Mouse (Mus musculus) intestine, postnatal 0 days (tissue): ENCODE results near the gene Dok7. TPM values are rescaled to one million over a fixed set of nuclear protein-coding genes. Genes with fewer than 3 reads are reported as not detected.

Experiments used
- ATAC-seq: fragments of 200-750 bp; cut with Nextera tagmentation; 2 replicates; pipeline ENCODE4 v1.8.0; 2017; ENCODE audit warnings: mild to moderate bottlenecking, moderate TSS enrichment, moderate library complexity
- H3K27ac ChIP-seq: fragments of 300-500 bp; sonication (generic); 2 replicates; pipeline ENCODE4 v1.5.1; 2014; ENCODE audit warnings: mild to moderate bottlenecking, low read depth, low read length, moderate library complexity
- H3K27me3 ChIP-seq: fragments of 300-500 bp; sonication (generic); replicated peaks from 2 replicates; pipeline ENCODE4 v1.6.1; 2014; ENCODE audit warnings: low read length, mixed read lengths; ENCODE audit not compliant: control insufficient read depth, insufficient read depth
- H3K36me3 ChIP-seq: fragments of 300-500 bp; sonication (generic); 2 replicates; pipeline ENCODE4 v1.6.1; 2014; ENCODE audit warnings: mild to moderate bottlenecking, moderate library complexity; ENCODE audit not compliant: control insufficient read depth, insufficient read depth
- H3K4me1 ChIP-seq: fragments of 300-500 bp; sonication (generic); replicated peaks from 2 replicates; pipeline ENCODE4 v1.6.1; 2014; ENCODE audit warnings: antibody characterized with exemption, low read length, mixed read lengths; ENCODE audit not compliant: control insufficient read depth, insufficient read depth
- H3K4me2 ChIP-seq: fragments of 300-500 bp; sonication (generic); replicated peaks from 2 replicates; pipeline ENCODE4 v1.6.1; 2014; ENCODE audit warnings: low read depth, mild to moderate bottlenecking, moderate library complexity
- H3K4me3 ChIP-seq: fragments of 300-500 bp; sonication (generic); 2 replicates; pipeline ENCODE4 v1.5.1; 2014; ENCODE audit warnings: low read depth, low read length
- H3K9ac ChIP-seq: fragments of 300-500 bp; sonication (generic); 2 replicates; pipeline ENCODE4 v1.6.1; 2014; ENCODE audit warnings: mild to moderate bottlenecking, low read depth, low read length
- H3K9me3 ChIP-seq: fragments of 300-500 bp; sonication (generic); 2 replicates; pipeline ENCODE4 v1.6.1; 2016; ENCODE audit warnings: mixed run types; ENCODE audit not compliant: control insufficient read depth
- CTCF ChIP-seq: sonication (generic); IDR thresholded peaks from 2 replicates; pipeline ENCODE4 v1.5.1; 2016; ENCODE audit warnings: low read depth, mild to moderate bottlenecking, control low read depth, antibody characterized with exemption, moderate library complexity
- WGBS: fragments of 180-500 bp; shearing (Covaris S2); extraction: QIAGEN DNeasy Blood & Tissue Kit; methylation state at CpG from one replicate; pipeline ENCODE4 v1.1.7; 2014; 5-methylcytosine and 5-hydroxymethylcytosine counted together
- polyA plus RNA-seq: library from polyadenylated mRNA; unstranded; fragments of >200 nt; fragmentation: Nextera tagmentation; extraction: Ambion mirVana; gene quantifications from 2 replicates; pipeline ENCODE4 v1.2.1, GENCODE M21; 2015

The Dok7 gene
- polyA plus RNA-seq, result 0.33 and 0.50 TPM in 2 replicates

GRCm38 (mm10) chr5:35056604-35057432, at the start of gene Dok7:
TSS of gene Dok7 (plus strand) at chr5:35056766.
- no peaks in the 10 kb centered on the region for H3K36me3 ChIP-seq
- peaks cover 29% of the 10 kb centered on the region for H3K27me3 ChIP-seq
- peak within 1 kb of the TSS; percentile 56 for H3K4me3 ChIP-seq
- H3K9me3 ChIP-seq, result no peaks in the 10 kb centered on the region
- TF ChIP-seq CTCF, result peak; percentile 44
- no peak within 1 kb of the TSS for H3K27ac ChIP-seq
- peak within 1 kb of the TSS; percentile 85 for H3K4me2 ChIP-seq
- H3K9ac ChIP-seq, result peak within 1 kb of the TSS; percentile 46; the same call in 1 of the 2 replicates
- 0 out of 2 replicates have a peak, but pooled peaks have one; percentile 18 for ATAC-seq
- H3K4me1 ChIP-seq, result no peaks in the 10 kb centered on the region
- WGBS, result 1% methylated on average over 46 of the region's 74 CpGs

GRCm38 (mm10) chr5:35009163-35009562, 47.4 kb upstream of the Dok7 start:
- Histone ChIP-seq H3K4me1 (no peaks in the 10 kb centered on the region), H3K9ac (no peak overlapping the region), H3K4me3 (no peak overlapping the region), H3K27me3 (no peaks in the 10 kb centered on the region), H3K27ac (no peak overlapping the region), H3K4me2 (no peak overlapping the region), H3K9me3 (no peaks in the 10 kb centered on the region), H3K36me3 (no peaks in the 10 kb centered on the region)
- no peak for TF ChIP-seq CTCF
- 90% methylated on average over 4 of the region's 4 CpGs for WGBS
- ATAC-seq, result no peak

GRCm38 (mm10) chr5:35010656-35011055, 45.9 kb upstream of the Dok7 start:
- no peak for TF ChIP-seq CTCF
- Histone ChIP-seq H3K27me3 (no peaks in the 10 kb centered on the region), H3K36me3 (no peaks in the 10 kb centered on the region), H3K9ac (no peak overlapping the region), H3K9me3 (no peaks in the 10 kb centered on the region), H3K4me3 (no peak overlapping the region), H3K4me1 (no peaks in the 10 kb centered on the region), H3K27ac (no peak overlapping the region), H3K4me2 (no peak overlapping the region)
- WGBS, result 63% methylated on average over 5 of the region's 5 CpGs
- ATAC-seq, result no peak

GRCm38 (mm10) chr5:35011156-35011923, 45.2 kb upstream of the Dok7 start:
- Histone ChIP-seq H3K27me3 (no peaks in the 10 kb centered on the region), H3K9ac (no peak overlapping the region), H3K4me1 (no peaks in the 10 kb centered on the region), H3K4me3 (no peak overlapping the region), H3K36me3 (no peaks in the 10 kb centered on the region), H3K9me3 (no peaks in the 10 kb centered on the region), H3K4me2 (no peak overlapping the region), H3K27ac (no peak overlapping the region)
- ATAC-seq, result no peak
- no peak for TF ChIP-seq CTCF
- WGBS, result 97% methylated on average over 6 of the region's 6 CpGs

- Histone ChIP-seq H3K27ac (no peak overlapping the region), H3K27me3 (no peaks in the 10 kb centered on the region), H3K9me3 (no peaks in the 10 kb centered on the region), H3K4me1 (no peaks in the 10 kb centered on the region), H3K4me2 (no peak overlapping the region), H3K4me3 (no peak overlapping the region), H3K9ac (no peak overlapping the region), H3K36me3 (no peaks in the 10 kb centered on the region)
- ATAC-seq, result no peak
- TF ChIP-seq CTCF, result no peak
- 79% methylated on average over 6 of the region's 6 CpGs for WGBS
Observed at GRCm38 (mm10) chr5:35014036-35014435, 42.5 kb upstream of the Dok7 start.

- H3K36me3 ChIP-seq, result no peaks in the 10 kb centered on the region
- H3K4me1 ChIP-seq, result no peaks in the 10 kb centered on the region
- H3K9me3 ChIP-seq, result no peaks in the 10 kb centered on the region
- no peak for TF ChIP-seq CTCF
- no peak overlapping the region for H3K4me3 ChIP-seq
- H3K4me2 ChIP-seq, result no peak overlapping the region
- no peaks in the 10 kb centered on the region for H3K27me3 ChIP-seq
- 61% methylated on average over 9 of the region's 9 CpGs for WGBS
- H3K27ac ChIP-seq, result no peak overlapping the region
- H3K9ac ChIP-seq, result no peak overlapping the region
- no peak for ATAC-seq
Observed at GRCm38 (mm10) chr5:35019673-35020300, 36.8 kb upstream of the Dok7 start.
